In genomic region chr11:115627705-115628464, GRCm38 (mm10) we compare ENCODE assay signal across 8 mouse cellular contexts. TPM values are rescaled to one million over a fixed set of nuclear protein-coding genes. Genes with fewer than 3 reads are reported as not detected.
A peak's percentile ranks its signal among the peaks of the same experiment; 100 is the strongest.
DNase-seq lines count a peak whose midpoint lies in the region; ATAC-seq lines count a peak whose summit lies in the region.

Gene Slc25a19, minus strand, starts transcription at chr11:115628295.

- H3K36me3 ChIP-seq in hindbrain, embryonic 15.5 days, result peaks cover 3% of the 10 kb centered on the region; the same call in 1 of the 2 replicates

- peak; percentile 98 for DNase-seq in T-cell, adult 2 months (ENCODE audit: low spot score)
- DNase-seq in cerebellum, postnatal 36 days, result peak; percentile 100
- DNase-seq in frontal cortex, postnatal 36 days (ENCODE audit: low spot score in 2 of 2), result peak; percentile 100
- peak; percentile 99 for DNase-seq in left cerebral cortex, adult 11 months (ENCODE audit: low spot score)
- DNase-seq in lung, postnatal 4 days, result peak; percentile 99 to 100
- peak; percentile 97 for DNase-seq in retina, postnatal 7 days (ENCODE audit: low read depth, low spot score)
- DNase-seq in urinary bladder, adult 2 months (ENCODE audit: low spot score), result peak; percentile 94

- H3K4me1 ChIP-seq in hindbrain, embryonic 15.5 days (replicated peaks), result peaks cover 23% of the 10 kb centered on the region

- H3K9me3 ChIP-seq in hindbrain, embryonic 15.5 days, result no peaks in the 10 kb centered on the region

- peak within 1 kb of the TSS; percentile 64 for H3K9ac ChIP-seq in hindbrain, embryonic 15.5 days

- peak; percentile 99 for ATAC-seq in hindbrain, embryonic 15.5 days (ENCODE audit: low FRiP score, low read depth)

- peak within 1 kb of the TSS; percentile 70 for H3K4me2 ChIP-seq in hindbrain, embryonic 15.5 days

- under 1% methylated on average over 47 of the region's 47 CpGs for WGBS in hindbrain, embryonic 15.5 days

- no peaks in the 10 kb centered on the region for H3K27me3 ChIP-seq in hindbrain, embryonic 15.5 days

- H3K4me3 ChIP-seq in hindbrain, embryonic 15.5 days, result peak within 1 kb of the TSS; percentile 72

- peak within 1 kb of the TSS; percentile 23; the same call in 1 of the 2 replicates for H3K27ac ChIP-seq in hindbrain, embryonic 15.5 days (replicated peaks)

RNA-seq across cellular contexts. Expression of gene Slc25a19, which starts in this region (rescaled TPM):
- polyA plus RNA-seq in hindbrain, embryonic 15.5 days (2015; fragmentation: Nextera tagmentation; extraction: Ambion mirVana), result 43.6 and 47.1 TPM in 2 replicates
- 30.0 and 31.7 TPM in 2 replicates for polyA plus RNA-seq in urinary bladder, adult 2 months (2012; rRNA removed)

Comparison
In these comparisons a context has a peak if more than half of its experiments do, and no peak if none do; other contexts are left out.
1. Peak in every context shown above with its lines: DNase-seq, ATAC-seq, H3K4me3 ChIP-seq and H3K27ac ChIP-seq.